Mouse (Mus musculus) G1E (cell line): ENCODE measurements at regions not wholly inside any gene's neighbourhood (a gene's known extent, or its start where the extent isn't known, plus 50 kb on each side); places are given as distances from the start of the nearest gene placed in this dataset.
A peak's percentile ranks its signal among the peaks of the same experiment; 100 is the strongest.

Experiments
- ATAC-seq: 2 replicates; pipeline ENCODE4 v1.8.0; 2016; ENCODE audit warnings: mild to moderate bottlenecking; ENCODE audit not compliant: insufficient number of reproducible peaks, poor library complexity, low FRiP score, severe bottlenecking; ENCODE audit errors: extremely low read depth
- DNase-seq: peaks from one replicate; pipeline ENCODE4 v3.0.0; 2012; ENCODE audit warnings: low spot score
- H3K27me3 ChIP-seq: 2 replicates; pipeline ENCODE4 v1.6.1; 2012; ENCODE audit warnings: mild to moderate bottlenecking, low read length, inconsistent platforms; ENCODE audit not compliant: insufficient read depth
- H3K36me3 ChIP-seq: replicated peaks from 2 replicates; pipeline ENCODE3; 2012; ENCODE audit warnings: mild to moderate bottlenecking, inconsistent platforms
- H3K4me1 ChIP-seq: 2 replicates; pipeline ENCODE4 v1.6.1; 2012; ENCODE audit warnings: low read depth, low read length, inconsistent platforms, mixed read lengths; ENCODE audit not compliant: insufficient read depth
- H3K4me3 ChIP-seq: 2 replicates; pipeline ENCODE4 v1.5.1; 2012; ENCODE audit warnings: low read depth, mild to moderate bottlenecking, inconsistent platforms, low read length, moderate library complexity, mixed read lengths
- H3K9me3 ChIP-seq: replicated peaks from 2 replicates; pipeline ENCODE4 v1.6.1; 2012; ENCODE audit warnings: inconsistent platforms
- CTCF ChIP-seq: IDR thresholded peaks from 2 replicates; pipeline ENCODE4 v1.5.1; 2012; ENCODE audit warnings: low read depth, low read length, inconsistent platforms, mixed read lengths
- GATA1 ChIP-seq: IDR thresholded peaks from 2 replicates; pipeline ENCODE4 v1.6.1; 2012; ENCODE audit warnings: borderline replicate concordance, low read length, inconsistent platforms, mixed read lengths
- GATA2 ChIP-seq: IDR thresholded peaks from 2 replicates; pipeline ENCODE4 v1.6.1; 2012; ENCODE audit warnings: low read depth, low read length, inconsistent platforms, borderline replicate concordance
- POLR2AphosphoS5 ChIP-seq: IDR thresholded peaks from 2 replicates; pipeline ENCODE4 v1.6.1; 2012; ENCODE audit warnings: low read depth, low read length, inconsistent platforms; ENCODE audit not compliant: insufficient replicate concordance
- TAL1 ChIP-seq: conservative IDR thresholded peaks from 2 replicates; pipeline ENCODE4 v1.6.1; 2012; ENCODE audit warnings: low read depth, low read length, inconsistent platforms, mixed read lengths

DNA sequence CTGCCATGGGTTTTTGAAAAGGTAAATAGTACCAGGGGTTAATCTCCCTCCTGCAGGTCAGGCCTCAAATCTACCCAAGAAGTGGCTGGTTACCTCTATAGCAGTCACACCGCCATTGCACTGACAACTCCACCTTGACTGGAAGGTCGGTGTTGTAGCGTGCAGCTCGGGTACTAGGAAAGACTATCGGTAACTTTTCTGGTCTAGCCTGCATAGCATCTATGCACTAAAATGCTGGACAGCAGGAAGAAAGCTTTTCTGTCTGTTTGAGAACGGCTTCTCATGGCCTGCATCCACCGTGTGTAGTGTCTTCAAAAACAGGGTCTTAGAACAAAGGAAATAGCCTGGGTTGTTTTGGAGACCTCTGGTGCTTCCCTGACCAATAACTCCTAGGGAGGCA is 88.8 kb downstream of the Bms1 start:
- ATAC-seq = no peak
- Histone ChIP-seq H3K4me3 (no peak overlapping the region), H3K27me3 (no peaks in the 10 kb centered on the region), H3K9me3 (no peaks in the 10 kb centered on the region), H3K4me1 (no peaks in the 10 kb centered on the region), H3K36me3 (no peaks in the 10 kb centered on the region)
- DNase-seq = no peak
- no peak for TF ChIP-seq TAL1
- TF ChIP-seq CTCF = no peak
- no peak for TF ChIP-seq POLR2AphosphoS5
- no peak for TF ChIP-seq GATA1
- no peak for TF ChIP-seq GATA2

DNA sequence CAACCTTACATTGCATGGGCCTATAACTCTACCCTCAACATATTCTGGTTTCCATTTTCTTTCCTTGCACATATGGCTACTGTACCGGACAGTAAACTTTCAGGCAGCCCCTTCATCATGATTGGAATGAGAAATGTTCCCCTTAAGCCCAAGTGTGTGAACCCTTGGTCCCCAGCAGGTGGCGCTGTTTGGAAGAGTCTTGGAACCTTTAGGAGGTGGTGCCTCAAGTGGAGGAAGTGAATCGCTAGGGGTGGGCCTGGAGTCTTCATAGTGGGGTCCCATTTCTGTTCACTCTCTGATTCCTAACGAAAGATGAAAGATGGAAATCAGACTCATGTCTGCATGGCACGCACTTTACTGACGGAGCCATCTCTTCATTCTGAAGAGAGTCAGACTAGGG is 91.8 kb downstream of the Bms1 start:
- ATAC-seq (peak; percentile 22; the same call in 1 of the 2 replicates), DNase-seq (peak; percentile 14)
- TF ChIP-seq POLR2AphosphoS5 (no peak), GATA1 (no peak), CTCF (peak; percentile 79), GATA2 (no peak)
- Histone ChIP-seq H3K4me3 (no peak overlapping the region), H3K36me3 (no peaks in the 10 kb centered on the region), H3K9me3 (no peaks in the 10 kb centered on the region), H3K4me1 (no peaks in the 10 kb centered on the region), H3K27me3 (no peaks in the 10 kb centered on the region)

DNA sequence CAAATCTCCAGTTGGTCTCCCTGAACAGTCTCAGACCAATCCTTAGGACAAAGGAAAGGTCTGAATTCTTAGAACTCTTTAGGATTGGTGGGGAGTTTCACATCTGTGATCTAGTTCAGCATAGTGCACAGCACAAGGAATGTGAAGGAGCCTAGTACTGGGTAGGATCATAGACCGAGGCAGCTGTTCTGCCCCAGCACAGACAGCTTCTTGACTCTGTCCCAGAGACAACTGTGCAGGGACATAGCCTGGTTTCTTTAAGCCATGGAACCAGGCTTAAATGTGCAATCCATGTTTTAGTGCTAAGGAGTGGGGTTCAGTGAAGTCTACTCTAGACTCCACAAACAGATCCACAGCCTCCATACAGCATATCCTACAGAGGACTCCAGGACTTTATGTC is 93.6 kb downstream of the Bms1 start:
- Histone ChIP-seq H3K27me3 (no peaks in the 10 kb centered on the region), H3K4me3 (no peak overlapping the region), H3K4me1 (no peaks in the 10 kb centered on the region), H3K36me3 (no peaks in the 10 kb centered on the region), H3K9me3 (no peaks in the 10 kb centered on the region)
- no peak for DNase-seq
- no peak for ATAC-seq
- TF ChIP-seq GATA2 = no peak
- TF ChIP-seq GATA1 = no peak
- TF ChIP-seq CTCF = no peak
- no peak for TF ChIP-seq POLR2AphosphoS5
- no peak for TF ChIP-seq TAL1

DNA sequence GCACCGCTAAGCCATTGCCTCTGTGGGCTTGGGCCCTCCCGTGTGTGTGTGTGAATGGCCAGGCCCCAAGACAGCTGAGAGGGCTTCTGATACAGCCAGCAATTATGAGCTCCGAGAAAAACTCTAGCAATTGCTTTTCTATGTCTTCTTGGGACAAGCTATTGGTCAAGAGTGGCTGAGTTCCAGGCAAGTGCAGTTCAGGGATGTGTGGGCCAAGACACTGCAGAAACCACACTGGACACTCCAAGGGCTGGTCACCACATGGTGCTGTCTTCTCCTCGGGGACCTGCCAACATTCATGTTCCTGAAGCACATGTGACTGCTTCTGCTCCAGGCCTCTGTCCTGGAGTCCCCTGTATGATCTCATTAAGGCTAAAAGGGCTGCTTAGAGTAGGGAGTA is 94.7 kb downstream of the Bms1 start:
- no peak overlapping the region for H3K4me3 ChIP-seq
- H3K4me1 ChIP-seq = no peaks in the 10 kb centered on the region
- DNase-seq (no peak), ATAC-seq (no peak)
- no peaks in the 10 kb centered on the region for H3K27me3 ChIP-seq
- no peaks in the 10 kb centered on the region for H3K36me3 ChIP-seq
- no peaks in the 10 kb centered on the region for H3K9me3 ChIP-seq
- TF ChIP-seq CTCF (no peak), GATA2 (no peak), TAL1 (no peak), GATA1 (no peak), POLR2AphosphoS5 (no peak)

DNA sequence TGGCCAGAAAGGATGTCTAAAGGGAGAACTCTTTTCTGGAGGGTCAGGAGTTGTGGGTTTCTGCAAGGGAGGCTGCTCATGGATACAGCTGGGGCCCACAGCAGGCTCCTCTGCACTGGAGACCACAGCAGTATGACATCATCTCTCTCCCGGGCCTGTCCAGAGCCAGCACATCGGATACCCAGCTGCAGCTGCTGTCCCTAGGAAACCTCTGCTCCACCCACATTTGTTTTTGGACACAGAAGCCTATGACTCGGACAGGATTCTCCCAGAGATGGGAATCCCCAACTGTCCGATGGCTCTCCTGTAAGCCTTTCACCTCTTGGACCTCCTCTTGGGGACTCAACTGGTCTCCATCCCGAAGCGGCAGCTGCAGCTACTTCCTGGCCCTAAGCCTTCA is 96.2 kb downstream of the Bms1 start:
- H3K4me1 ChIP-seq = no peaks in the 10 kb centered on the region

DNA sequence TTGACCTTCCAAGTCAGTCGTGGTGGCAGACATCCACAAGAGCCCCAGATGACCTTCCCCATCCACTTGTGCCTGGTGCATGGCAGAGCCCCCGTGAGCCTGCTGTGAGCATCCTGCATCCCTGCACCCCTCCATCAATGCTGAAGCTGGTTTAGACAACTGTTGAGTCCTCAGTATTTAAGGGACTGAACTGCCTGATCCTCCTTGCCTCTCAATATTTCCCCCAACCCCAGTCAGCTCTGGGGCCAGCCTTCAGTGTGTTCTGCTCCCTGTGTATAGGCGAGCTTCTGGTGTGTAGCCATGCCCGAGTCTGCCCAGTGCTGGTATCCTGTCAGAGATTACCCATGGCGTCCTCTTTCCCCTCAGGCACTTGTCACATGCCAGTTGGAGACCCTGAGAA is 96.6 kb downstream of the Bms1 start:
- ATAC-seq (no peak), DNase-seq (no peak)
- no peaks in the 10 kb centered on the region for H3K4me1 ChIP-seq
- H3K4me3 ChIP-seq = no peak overlapping the region
- no peaks in the 10 kb centered on the region for H3K9me3 ChIP-seq
- no peaks in the 10 kb centered on the region for H3K27me3 ChIP-seq
- H3K36me3 ChIP-seq = no peaks in the 10 kb centered on the region
- TF ChIP-seq POLR2AphosphoS5 (no peak), GATA2 (no peak), GATA1 (no peak), CTCF (no peak)

More for the DNA sequence above, 96.2 kb downstream of the Bms1 start:
- H3K27me3 ChIP-seq = no peaks in the 10 kb centered on the region
- DNase-seq (no peak), ATAC-seq (no peak)
- no peak for TF ChIP-seq GATA2
- H3K36me3 ChIP-seq = no peaks in the 10 kb centered on the region
- H3K9me3 ChIP-seq = no peaks in the 10 kb centered on the region
- H3K4me3 ChIP-seq = no peak overlapping the region

DNA sequence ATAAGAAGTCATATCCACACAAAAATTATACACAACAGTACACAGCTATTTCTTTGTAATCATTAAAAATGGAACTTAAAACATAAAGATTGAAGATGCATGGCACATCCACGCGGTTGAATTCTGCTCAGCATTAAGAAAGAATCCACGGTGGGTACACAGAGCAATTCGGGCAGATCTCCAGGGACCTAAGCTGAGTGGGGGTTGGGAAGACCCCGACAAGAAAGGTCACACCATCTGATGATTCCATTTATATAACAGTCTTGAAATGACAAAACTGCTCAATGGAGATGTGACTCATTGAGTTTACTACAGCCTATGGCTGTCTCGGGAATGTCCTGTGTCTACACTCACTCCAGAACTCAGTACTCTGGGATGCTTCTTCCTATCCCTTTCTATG is 97.2 kb downstream of the Bms1 start:
- Histone ChIP-seq H3K36me3 (no peaks in the 10 kb centered on the region), H3K4me3 (no peak overlapping the region), H3K4me1 (no peaks in the 10 kb centered on the region), H3K27me3 (no peaks in the 10 kb centered on the region), H3K9me3 (no peaks in the 10 kb centered on the region)
- TF ChIP-seq GATA1 = no peak
- no peak for TF ChIP-seq CTCF
- TF ChIP-seq GATA2 = no peak
- no peak for TF ChIP-seq POLR2AphosphoS5
- TF ChIP-seq TAL1 = no peak
- ATAC-seq = no peak
- DNase-seq = no peak
